Mouse (Mus musculus) liver, adult (tissue): ENCODE results near the gene Them4.
A peak's percentile ranks its signal among the peaks of the same experiment; 100 is the strongest.
"Not testable (repeated sequence)": the region's sequence is repeated elsewhere in the genome, so short reads cannot be mapped to it uniquely, and the experiment has no call there.

Experiments used
- GATA4 ChIP-seq: IDR thresholded peaks from 2 replicates; pipeline ENCODE4 v1.6.1; 2014; ENCODE audit warnings: mild to moderate bottlenecking, low read length; ENCODE audit not compliant: insufficient replicate concordance

Them4 gene

DNA sequence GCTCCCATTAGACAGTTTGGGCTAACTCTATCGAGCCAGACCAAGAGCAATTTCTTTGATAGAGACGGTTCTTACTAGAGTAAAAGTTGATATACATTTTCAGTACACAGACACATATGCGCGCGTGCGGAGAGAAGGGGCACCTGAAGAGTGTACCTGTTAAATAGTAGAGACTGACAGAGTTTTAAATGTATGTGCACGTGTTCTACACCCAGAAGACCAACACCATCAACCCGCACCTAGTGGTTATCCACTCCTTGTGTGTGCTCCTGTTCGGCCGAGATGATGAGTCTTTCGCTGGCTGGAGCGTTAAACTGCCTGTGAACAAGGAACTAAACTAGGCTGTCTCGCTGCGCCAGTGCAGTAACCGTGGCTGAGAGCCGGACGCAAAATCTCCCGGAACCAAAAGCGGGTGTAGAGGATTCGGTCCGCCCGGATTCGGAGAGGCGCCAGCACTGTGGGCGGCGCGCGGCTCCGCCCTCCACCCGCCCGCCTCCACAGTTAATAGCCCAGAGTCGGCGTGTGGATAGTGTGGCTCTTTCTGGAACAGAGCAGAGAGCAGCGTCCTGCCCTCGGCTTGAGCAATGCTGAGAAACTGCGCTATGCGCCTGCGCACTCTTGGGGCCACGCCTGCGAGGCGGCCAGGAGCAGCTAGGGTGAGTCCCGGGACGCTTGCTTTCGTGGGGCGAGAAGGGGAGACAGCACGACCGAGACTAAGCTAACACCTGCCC, at the start of gene Them4:
TSS of gene Them4 (plus strand) at position 457 of the 731 bp plus-strand sequence.
- TF ChIP-seq GATA4: peak; percentile 79; the same call in 1 of the 2 replicates

GRCm38 (mm10) chr3:94260598-94260997, 49.3 kb upstream of the Them4 start:
- no peak for TF ChIP-seq GATA4

DNA sequence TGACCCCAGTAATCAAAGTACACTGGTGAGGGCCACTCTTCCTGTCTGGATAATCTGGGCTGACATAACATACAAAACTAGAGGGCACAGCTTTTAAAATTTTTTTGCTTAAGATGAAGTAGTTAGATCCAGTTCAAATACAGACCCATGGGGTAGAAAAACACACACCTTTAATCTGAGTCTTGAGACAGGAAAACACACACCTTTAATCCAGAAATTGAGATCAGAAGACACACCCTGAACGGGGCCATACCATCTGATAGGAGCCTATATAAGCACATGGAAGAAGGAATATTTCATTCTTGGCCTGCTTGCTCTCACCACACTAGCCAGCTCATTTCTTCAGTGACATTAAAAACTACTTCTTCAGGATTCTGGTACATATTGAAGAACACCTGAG, 46.2 kb upstream of the Them4 start, which contains the start of gene Gm4778:
TSS of gene Gm4778 (plus strand) at position 301 of the 400 bp plus-strand sequence.
- not testable (repeated sequence) for TF ChIP-seq GATA4

DNA sequence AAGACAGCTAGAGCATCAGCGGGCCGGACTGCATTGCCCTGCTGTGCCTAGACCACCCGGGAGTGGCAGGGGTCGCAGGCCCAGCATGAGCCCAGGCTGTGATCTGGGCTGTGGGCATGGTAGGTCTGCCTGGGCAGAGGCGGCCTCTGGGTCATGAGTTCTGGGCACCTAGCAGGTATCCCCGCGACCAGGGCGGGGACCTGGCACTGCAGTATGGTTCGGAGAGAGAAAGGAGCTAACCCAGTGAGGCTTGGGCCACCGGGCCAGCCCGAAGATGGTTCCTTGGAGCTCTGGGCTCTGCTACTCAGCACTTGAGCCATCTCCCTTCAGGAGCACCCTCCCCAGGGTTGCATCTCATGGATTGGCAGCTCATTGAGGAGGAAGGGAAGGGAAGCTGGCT, 33.9 kb upstream of the Them4 start:
- TF ChIP-seq GATA4: no peak

GRCm38 (mm10) chr3:94305457-94305856, 4.4 kb upstream of the Them4 start:
- TF ChIP-seq GATA4: no peak

- TF ChIP-seq GATA4: no peak
Measured at GRCm38 (mm10) chr3:94306975-94307374, 2.9 kb upstream of the Them4 start.

DNA sequence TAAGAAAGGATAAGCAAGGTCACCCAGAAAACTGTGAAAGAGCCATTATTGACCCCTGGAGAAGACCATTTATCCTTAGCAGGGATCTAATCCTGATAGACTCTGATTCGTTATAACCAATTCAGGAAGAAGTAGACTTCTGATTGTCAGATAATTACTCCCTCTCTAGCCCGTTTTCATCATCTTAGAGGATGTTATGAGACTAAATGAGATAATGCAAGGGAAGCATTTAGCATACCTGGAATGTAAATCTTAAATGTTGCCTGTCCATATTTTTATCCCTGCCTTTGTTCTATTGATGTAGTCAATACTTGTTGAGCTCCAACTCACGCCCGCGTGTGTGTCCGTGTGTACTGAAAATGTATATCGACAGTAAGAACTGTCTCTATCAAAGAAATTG, 602 bp downstream of the Them4 start:
- no peak for TF ChIP-seq GATA4

GRCm38 (mm10) chr3:94310911-94311310, 1.0 kb downstream of the Them4 start:
- TF ChIP-seq GATA4: no peak

- TF ChIP-seq GATA4: no peak
Measured at GRCm38 (mm10) chr3:94311376-94311775, 1.5 kb downstream of the Them4 start.

- TF ChIP-seq GATA4: no peak
Measured at GRCm38 (mm10) chr3:94328681-94329080, 18.8 kb downstream of the Them4 start.

- TF ChIP-seq GATA4: no peak
Measured at GRCm38 (mm10) chr3:94334442-94334841, 24.6 kb downstream of the Them4 start.

GRCm38 (mm10) chr3:94338522-94338921, 28.6 kb downstream of the Them4 start:
- no peak for TF ChIP-seq GATA4

DNA sequence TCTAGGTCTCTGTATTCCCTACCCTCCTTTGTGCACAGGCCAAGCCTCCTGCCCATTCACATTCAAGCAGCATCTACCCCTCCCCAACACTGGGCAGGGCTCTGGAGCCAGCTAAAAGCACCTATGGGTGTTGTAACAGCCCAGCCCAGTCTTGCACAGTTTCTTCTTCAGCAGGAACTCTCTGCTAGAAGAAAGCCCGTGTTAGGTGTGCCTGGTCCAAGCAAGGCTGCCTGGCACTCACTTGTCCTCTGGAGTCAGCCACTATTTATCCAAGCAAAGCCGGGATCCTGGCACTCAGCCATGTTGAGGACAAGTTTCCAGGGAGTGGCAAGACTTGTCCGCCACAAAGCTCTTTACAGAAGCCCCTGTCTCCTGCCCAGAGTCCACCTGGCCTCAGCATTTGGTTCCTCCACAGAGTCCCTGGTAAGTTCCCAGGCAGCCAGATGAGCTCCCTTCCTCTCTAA, 32.1 kb downstream of the Them4 start, which contains the start of gene Them5:
TSS of gene Them5 (plus strand) at position 141 of the 464 bp plus-strand sequence.
- no peak for TF ChIP-seq GATA4

- TF ChIP-seq GATA4: no peak
Measured at GRCm38 (mm10) chr3:94342552-94342951, 32.7 kb downstream of the Them4 start.

DNA sequence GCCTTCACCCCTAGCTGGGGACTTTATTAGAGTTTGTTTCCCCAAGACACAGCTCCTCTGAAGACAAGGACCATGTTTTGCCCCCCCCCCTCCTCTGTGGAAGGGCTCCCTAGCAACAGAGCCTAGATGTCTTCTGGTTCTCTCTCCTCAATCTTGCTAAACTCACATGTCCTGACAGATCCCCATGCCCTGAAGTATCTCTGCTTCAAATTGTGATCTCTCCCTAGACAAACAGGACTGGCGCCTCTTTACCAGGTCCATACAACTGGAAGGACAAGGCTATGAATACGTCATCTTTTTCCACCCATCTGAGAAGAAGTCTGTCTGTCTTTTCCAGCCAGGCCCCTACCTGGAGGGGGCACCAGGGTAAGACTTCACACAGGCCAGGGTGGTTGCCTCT, 34.3 kb downstream of the Them4 start:
- no peak for TF ChIP-seq GATA4

GRCm38 (mm10) chr3:94344897-94345296, 35.0 kb downstream of the Them4 start:
- no peak for TF ChIP-seq GATA4

- TF ChIP-seq GATA4: no peak
Measured at GRCm38 (mm10) chr3:94348146-94348545, 38.3 kb downstream of the Them4 start.
